Comparison of ENCODE assay signal across 12 mouse cellular contexts in the genomic region with DNA sequence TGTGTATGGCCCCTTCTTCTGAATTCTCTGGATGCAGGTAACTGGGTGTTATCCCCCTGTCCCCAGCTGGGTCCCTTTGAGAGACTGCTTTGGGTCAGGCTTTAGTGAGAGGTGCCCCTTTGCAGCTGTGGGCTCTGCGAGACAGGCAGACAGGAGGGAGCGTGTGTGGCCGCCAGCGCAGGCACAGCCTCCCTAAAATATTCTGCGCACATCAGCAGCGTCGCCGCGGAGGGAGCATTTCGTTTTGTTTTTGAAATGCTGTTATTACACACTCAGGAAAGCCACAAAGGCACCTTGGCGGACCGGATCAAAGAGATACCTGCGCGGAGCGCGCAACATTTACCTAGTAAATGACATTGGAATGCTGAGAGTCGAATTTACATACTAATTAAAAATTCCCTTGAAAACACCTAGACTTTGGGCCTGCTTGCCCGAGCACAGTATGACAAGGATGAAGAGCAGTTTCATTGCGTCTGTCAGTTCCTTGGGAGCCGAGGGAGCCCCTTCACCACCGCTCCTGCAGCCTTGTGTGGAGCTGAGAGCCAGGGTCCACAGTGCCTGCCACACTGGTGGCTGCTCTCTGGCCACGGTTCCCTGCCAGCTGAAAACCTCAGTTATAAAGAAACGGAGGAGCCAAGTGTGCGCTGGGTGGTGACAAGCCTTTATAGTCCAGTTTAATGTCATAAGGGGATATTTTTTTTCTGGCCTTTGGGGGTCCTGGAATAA.
DNase-seq lines count a peak whose midpoint lies in the region; ATAC-seq lines count a peak whose summit lies in the region.
"Had no signal": no experiment of that assay in that cellular context is flagged by ENCODE, and none has a peak within 500 bp of the region (broad histone marks: within the 10 kb centered on the region; RNA-seq: fewer than 3 reads in every experiment).

No protein-coding gene starts in this region.

- peak; percentile 27 for DNase-seq in brain, adult 2 months (ENCODE audit: low read depth, low spot score)
- peak; percentile 82 for DNase-seq in midbrain, embryonic 11.5 days (ENCODE audit: low spot score, missing footprints)
- DNase-seq in right cerebral cortex, adult 2 months (ENCODE audit: low spot score in 2 of 2) = no peak
- no peak for DNase-seq in lung, postnatal 4 days
- no peak for DNase-seq in gastrocnemius, postnatal 10 days
- DNase-seq: adrenal gland, adult 8-10 months; gastrocnemius, postnatal 25 days; layer of hippocampus, postnatal 36 days; lung, postnatal 36 days had no signal

- peaks cover 5% of the 10 kb centered on the region; the same call in 1 of the 2 replicates for H3K4me1 ChIP-seq in intestine, embryonic 15.5 days (replicated peaks)
- H3K4me1 ChIP-seq in intestine, embryonic 16.5 days (ENCODE audit: control insufficient read depth, insufficient read depth, low read length) = no peaks in the 10 kb centered on the region
- peaks cover 14% of the 10 kb centered on the region for H3K4me1 ChIP-seq in forebrain, embryonic 15.5 days
- no peaks in the 10 kb centered on the region; the same call in none of the 2 replicates for H3K4me1 ChIP-seq in midbrain, embryonic 11.5 days (ENCODE audit: control insufficient read depth, insufficient read depth, low read length)

- peak overlapping the region; percentile 31 for H3K4me2 ChIP-seq in intestine, embryonic 15.5 days (replicated peaks)
- no peak overlapping the region for H3K4me2 ChIP-seq in intestine, embryonic 16.5 days (ENCODE audit: low read depth, low read length)
- peak overlapping the region; percentile 47 for H3K4me2 ChIP-seq in forebrain, embryonic 15.5 days (replicated peaks)
- H3K4me2 ChIP-seq in midbrain, embryonic 11.5 days = peak overlapping the region; percentile 35

- 20% methylated on average over 24 of the region's 24 CpGs for WGBS in intestine, embryonic 15.5 days
- WGBS in intestine, embryonic 16.5 days = 20% methylated on average over 24 of the region's 24 CpGs
- 9% methylated on average over 24 of the region's 24 CpGs for WGBS in forebrain, embryonic 15.5 days
- 21% methylated on average over 24 of the region's 24 CpGs for WGBS in midbrain, embryonic 11.5 days

- H3K4me3 ChIP-seq in intestine, embryonic 15.5 days (replicated peaks) = no peak overlapping the region
- H3K4me3 ChIP-seq in intestine, embryonic 16.5 days (ENCODE audit: low read length) = no peak overlapping the region
- peak overlapping the region; percentile 25 for H3K4me3 ChIP-seq in forebrain, embryonic 15.5 days
- H3K4me3 ChIP-seq in midbrain, embryonic 11.5 days (ENCODE audit: low read depth, low read length) = no peak overlapping the region

- H3K9me3 ChIP-seq in intestine, embryonic 15.5 days = no peaks in the 10 kb centered on the region
- no peaks in the 10 kb centered on the region for H3K9me3 ChIP-seq in intestine, embryonic 16.5 days (ENCODE audit: control insufficient read depth, low read length)
- H3K9me3 ChIP-seq in forebrain, embryonic 15.5 days = no peaks in the 10 kb centered on the region
- H3K9me3 ChIP-seq in midbrain, embryonic 11.5 days (ENCODE audit: control insufficient read depth, low read length) = no peaks in the 10 kb centered on the region

- H3K27me3 ChIP-seq in intestine, embryonic 15.5 days (replicated peaks) = peaks cover 13% of the 10 kb centered on the region
- peaks cover 5% of the 10 kb centered on the region; the same call in 1 of the 2 replicates for H3K27me3 ChIP-seq in intestine, embryonic 16.5 days (replicated peaks; ENCODE audit: control insufficient read depth, insufficient read depth, low read length)
- H3K27me3 ChIP-seq in forebrain, embryonic 15.5 days = 0 out of 2 replicates have a peak, but pooled peaks cover 7% of the 10 kb centered on the region
- H3K27me3 ChIP-seq in midbrain, embryonic 11.5 days (ENCODE audit: control insufficient read depth, insufficient read depth, low read length) = no peaks in the 10 kb centered on the region

- H3K36me3 ChIP-seq in intestine, embryonic 15.5 days = no peaks in the 10 kb centered on the region
- H3K36me3 ChIP-seq in intestine, embryonic 16.5 days (ENCODE audit: control insufficient read depth, insufficient read depth, low read length) = no peaks in the 10 kb centered on the region
- H3K36me3 ChIP-seq in forebrain, embryonic 15.5 days = no peaks in the 10 kb centered on the region
- H3K36me3 ChIP-seq in midbrain, embryonic 11.5 days (ENCODE audit: control insufficient read depth, insufficient read depth, low read length) = no peaks in the 10 kb centered on the region

- no peak overlapping the region for H3K27ac ChIP-seq in intestine, embryonic 15.5 days
- H3K27ac ChIP-seq in intestine, embryonic 16.5 days (ENCODE audit: low read length) = no peak overlapping the region
- H3K27ac ChIP-seq in forebrain, embryonic 15.5 days (replicated peaks) = 0 out of 2 replicates have a peak overlapping the region, but pooled peaks have one; percentile 27
- H3K27ac ChIP-seq in midbrain, embryonic 11.5 days (ENCODE audit: low read depth, low read length) = no peak overlapping the region

- no peak for ATAC-seq in intestine, embryonic 15.5 days
- no peak for ATAC-seq in intestine, embryonic 16.5 days
- peak; percentile 50; the same call in 1 of the 2 replicates for ATAC-seq in forebrain, embryonic 15.5 days (replicated peaks)
- ATAC-seq in midbrain, embryonic 11.5 days (ENCODE audit: low FRiP score) = peak; percentile 20; the same call in 1 of the 2 replicates

- H3K9ac ChIP-seq in intestine, embryonic 15.5 days = no peak overlapping the region; the same call in 1 of the 2 replicates
- H3K9ac ChIP-seq in intestine, embryonic 16.5 days (ENCODE audit: low read depth, low read length) = no peak overlapping the region
- H3K9ac ChIP-seq in forebrain, embryonic 15.5 days (replicated peaks) = peak overlapping the region; percentile 26; the same call in 1 of the 2 replicates
- peak overlapping the region; percentile 16; the same call in 1 of the 2 replicates for H3K9ac ChIP-seq in midbrain, embryonic 11.5 days (ENCODE audit: low read length)

Comparison
In these comparisons a context has a peak if more than half of its experiments do, and no peak if none do; other contexts are left out.
1. ATAC-seq: peak in forebrain, embryonic 15.5 days (single experiment) and midbrain, embryonic 11.5 days (single experiment); none in intestine, embryonic 15.5 days (single experiment) and intestine, embryonic 16.5 days (single experiment).
2. H3K9ac ChIP-seq: peak in forebrain, embryonic 15.5 days (single experiment) and midbrain, embryonic 11.5 days (single experiment); none in intestine, embryonic 15.5 days (single experiment) and intestine, embryonic 16.5 days (single experiment).
3. DNase-seq: peak in brain, adult 2 months (single experiment) and midbrain, embryonic 11.5 days (single experiment); none in right cerebral cortex, adult 2 months (0 of 2), lung, postnatal 4 days (0 of 2) and gastrocnemius, postnatal 10 days (single experiment).